Comparison of ENCODE assay signal across 17 mouse cellular contexts in the genomic region with DNA sequence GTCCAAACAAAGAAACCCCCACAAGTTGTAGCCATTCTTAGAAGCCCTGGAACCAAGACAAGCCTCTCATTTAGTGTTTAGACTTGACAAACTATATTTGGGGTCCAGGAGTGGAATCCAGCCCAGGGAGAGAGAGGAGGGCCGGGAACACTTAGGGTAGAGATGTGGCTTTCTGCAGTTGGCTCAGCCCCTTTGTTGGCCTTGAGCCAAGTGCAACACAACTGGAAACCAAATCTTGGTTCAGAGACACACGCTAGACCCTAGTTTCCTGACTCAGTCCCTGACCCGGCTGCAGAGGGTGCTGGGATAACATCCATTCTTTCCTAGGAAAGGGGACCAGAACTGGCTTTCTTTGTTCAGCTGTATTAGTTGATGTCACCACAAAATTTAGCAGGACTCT.
DNase-seq lines count a peak whose midpoint lies in the region; ATAC-seq lines count a peak whose summit lies in the region.
"Had no signal": no experiment of that assay in that cellular context is flagged by ENCODE, and none has a peak within 500 bp of the region (broad histone marks: within the 10 kb centered on the region; RNA-seq: fewer than 3 reads in every experiment).

No protein-coding gene starts in this region.

- no peak overlapping the region for H3K27ac ChIP-seq in heart, embryonic 11.5 days (ENCODE audit: low read depth, low read length)
- H3K27ac ChIP-seq in neural tube, embryonic 15.5 days (replicated peaks), result no peak overlapping the region
- H3K27ac ChIP-seq: forebrain, embryonic 13.5 days; liver, embryonic 15.5 days had no signal

- no peak overlapping the region for H3K4me3 ChIP-seq in heart, embryonic 11.5 days (ENCODE audit: low read depth, low read length)
- no peak overlapping the region for H3K4me3 ChIP-seq in neural tube, embryonic 15.5 days (replicated peaks)
- H3K4me3 ChIP-seq: forebrain, embryonic 13.5 days; liver, embryonic 15.5 days; megakaryocyte, embryonic 14.5 days had no signal

- H3K4me1 ChIP-seq in heart, embryonic 11.5 days (ENCODE audit: control insufficient read depth, insufficient read depth, low read length), result no peaks in the 10 kb centered on the region
- H3K4me1 ChIP-seq in neural tube, embryonic 15.5 days, result peaks cover 15% of the 10 kb centered on the region
- H3K4me1 ChIP-seq: liver, embryonic 15.5 days; megakaryocyte, embryonic 14.5 days had no signal

- 52% methylated on average over 3 of the region's 3 CpGs for WGBS in heart, embryonic 11.5 days (ENCODE audit: insufficient replicate concordance)
- WGBS in neural tube, embryonic 15.5 days, result 70% methylated on average over 3 of the region's 3 CpGs

- H3K9ac ChIP-seq in heart, embryonic 11.5 days (ENCODE audit: low read depth, low read length), result no peak overlapping the region
- no peak overlapping the region for H3K9ac ChIP-seq in neural tube, embryonic 15.5 days (replicated peaks)
- H3K9ac ChIP-seq: forebrain, embryonic 13.5 days; liver, embryonic 15.5 days had no signal

- DNase-seq in heart, adult 18-20 months, result peak; percentile 20 to 30
- peak; percentile 52 for DNase-seq in kidney, postnatal 10 days
- no peak for DNase-seq in kidney, postnatal 36 days
- DNase-seq in NIH3T3 (ENCODE audit: low read depth), result peak; percentile 13
- DNase-seq in kidney, postnatal 4 days, result peak; percentile 35 to 57
- DNase-seq: adrenal gland, adult 2 months; cerebellum, postnatal 10 days; gastrocnemius, postnatal 36 days; right cerebral cortex, postnatal 25 days; thymus, postnatal 36 days had no signal

- ATAC-seq in heart, embryonic 11.5 days (replicated peaks; ENCODE audit: insufficient number of reproducible peaks, low FRiP score, low TSS enrichment), result no peak
- ATAC-seq in neural tube, embryonic 15.5 days (ENCODE audit: low FRiP score), result no peak
- ATAC-seq: forebrain, embryonic 13.5 days; midbrain, embryonic 16.5 days had no signal

- H3K27me3 ChIP-seq in heart, embryonic 11.5 days (ENCODE audit: control insufficient read depth, insufficient read depth, low read length), result no peaks in the 10 kb centered on the region
- no peaks in the 10 kb centered on the region for H3K27me3 ChIP-seq in neural tube, embryonic 15.5 days (replicated peaks)
- H3K27me3 ChIP-seq: CH12.LX; forebrain, embryonic 13.5 days; liver, embryonic 15.5 days; megakaryocyte, embryonic 14.5 days had no signal

- H3K36me3 ChIP-seq in heart, embryonic 11.5 days (ENCODE audit: control insufficient read depth, insufficient read depth, low read length), result no peaks in the 10 kb centered on the region
- H3K36me3 ChIP-seq in neural tube, embryonic 15.5 days, result no peaks in the 10 kb centered on the region
- H3K36me3 ChIP-seq: liver, embryonic 15.5 days had no signal

- H3K9me3 ChIP-seq in heart, embryonic 11.5 days (replicated peaks; ENCODE audit: control insufficient read depth, low read length), result no peaks in the 10 kb centered on the region
- H3K9me3 ChIP-seq in neural tube, embryonic 15.5 days (replicated peaks), result 0 out of 2 replicates have a peak, but pooled peaks cover 3% of the 10 kb centered on the region
- H3K9me3 ChIP-seq: forebrain, embryonic 13.5 days; liver, embryonic 15.5 days; megakaryocyte, embryonic 14.5 days had no signal

- no peak overlapping the region for H3K4me2 ChIP-seq in heart, embryonic 11.5 days
- no peak overlapping the region for H3K4me2 ChIP-seq in neural tube, embryonic 15.5 days
- H3K4me2 ChIP-seq: forebrain, embryonic 13.5 days; liver, embryonic 15.5 days had no signal

Comparison
In these comparisons a context has a peak if more than half of its experiments do, and no peak if none do; other contexts are left out.
1. DNase-seq: peak in heart, adult 18-20 months (2 of 2), kidney, postnatal 10 days (single experiment), NIH3T3 (single experiment) and kidney, postnatal 4 days (2 of 2); none in kidney, postnatal 36 days (0 of 2).